Mouse (Mus musculus) ES-Bruce4 (cell line): Measurements from ENCODE around the gene Eif5a2. TPM values are rescaled to one million over a fixed set of nuclear protein-coding genes. Genes with fewer than 3 reads are reported as not detected.

ENCODE experiments used
- H3K27ac ChIP-seq: 2 replicates; pipeline ENCODE4 v1.5.1; 2012; ENCODE audit warnings: low read length, inconsistent platforms; ENCODE audit not compliant: insufficient read depth
- H3K27me3 ChIP-seq: 2 replicates; pipeline ENCODE4 v1.6.1; 2012; ENCODE audit warnings: mild to moderate bottlenecking, low read length, inconsistent platforms; ENCODE audit not compliant: control insufficient read depth, poor library complexity, insufficient read depth, severe bottlenecking
- H3K36me3 ChIP-seq: 2 replicates; pipeline ENCODE4 v1.6.1; 2012; ENCODE audit warnings: inconsistent platforms, mild to moderate bottlenecking, low read length, moderate library complexity; ENCODE audit not compliant: control insufficient read depth, poor library complexity, insufficient read depth, severe bottlenecking
- H3K4me1 ChIP-seq: one replicate; pipeline ENCODE4 v1.8.1; 2011; ENCODE audit warnings: low read length; ENCODE audit not compliant: control insufficient read depth, insufficient read depth
- H3K4me3 ChIP-seq: 2 replicates; pipeline ENCODE4 v1.5.1; 2011; ENCODE audit warnings: low read depth, mild to moderate bottlenecking, low read length
- H3K9ac ChIP-seq: 2 replicates; pipeline ENCODE4 v1.6.1; 2012; ENCODE audit warnings: low read depth, mild to moderate bottlenecking, inconsistent platforms; ENCODE audit not compliant: poor library complexity, severe bottlenecking
- H3K9me3 ChIP-seq: replicated peaks from 2 replicates; pipeline ENCODE4 v1.6.1; 2012; ENCODE audit warnings: mild to moderate bottlenecking, low read length, inconsistent platforms; ENCODE audit not compliant: control insufficient read depth, poor library complexity, insufficient read depth, severe bottlenecking
- CTCF ChIP-seq: IDR thresholded peaks from one replicate; pipeline ENCODE4 v1.8.1; 2011; ENCODE audit warnings: low read depth, low read length
- EP300 ChIP-seq: IDR thresholded peaks from 2 replicates; pipeline ENCODE4 v1.6.1; 2011; ENCODE audit warnings: low read depth, low read length; ENCODE audit not compliant: insufficient read depth
- POLR2A ChIP-seq: IDR thresholded peaks from one replicate; pipeline ENCODE4 v1.8.1; 2011; ENCODE audit warnings: low read length; ENCODE audit not compliant: insufficient read depth
- polyA plus RNA-seq: library from polyadenylated mRNA; stranded (reverse); fragments of >200 nt; gene quantifications from 2 replicates; pipeline ENCODE4 v1.2.4, GENCODE M21; 2011; ENCODE audit warnings: low read depth; ENCODE audit not compliant: missing spikeins, insufficient read depth, insufficient read length

Eif5a2 gene
- polyA plus RNA-seq, 1 experiment: 14.8 TPM

DNA sequence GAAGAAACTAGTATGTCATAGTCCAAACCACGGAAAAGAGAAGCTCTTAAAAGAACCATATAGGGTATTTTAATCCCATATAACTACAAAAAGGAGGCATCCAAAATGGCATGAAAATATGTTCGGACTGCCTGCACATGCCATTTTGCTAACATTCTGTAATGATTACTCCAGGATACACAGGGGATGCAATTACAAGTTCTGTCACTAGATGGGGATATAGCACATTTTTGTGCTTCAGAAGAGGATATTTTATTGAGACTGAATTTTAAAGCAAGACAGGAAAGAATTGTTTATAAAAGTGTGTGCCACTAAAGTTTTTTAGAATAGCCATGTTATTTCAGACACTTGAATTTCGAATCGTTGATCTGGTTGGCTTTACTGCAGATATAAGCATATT is 33.3 kb downstream of the Eif5a2 start:
- H3K4me1 ChIP-seq: no peaks in the 10 kb centered on the region
- H3K4me3 ChIP-seq: no peak overlapping the region
- no peaks in the 10 kb centered on the region for H3K9me3 ChIP-seq
- no peak for TF ChIP-seq POLR2A
- no peak for TF ChIP-seq CTCF
- TF ChIP-seq EP300: no peak
- H3K27me3 ChIP-seq: no peaks in the 10 kb centered on the region
- H3K27ac ChIP-seq: no peak overlapping the region
- H3K36me3 ChIP-seq: no peaks in the 10 kb centered on the region
- no peak overlapping the region for H3K9ac ChIP-seq

DNA sequence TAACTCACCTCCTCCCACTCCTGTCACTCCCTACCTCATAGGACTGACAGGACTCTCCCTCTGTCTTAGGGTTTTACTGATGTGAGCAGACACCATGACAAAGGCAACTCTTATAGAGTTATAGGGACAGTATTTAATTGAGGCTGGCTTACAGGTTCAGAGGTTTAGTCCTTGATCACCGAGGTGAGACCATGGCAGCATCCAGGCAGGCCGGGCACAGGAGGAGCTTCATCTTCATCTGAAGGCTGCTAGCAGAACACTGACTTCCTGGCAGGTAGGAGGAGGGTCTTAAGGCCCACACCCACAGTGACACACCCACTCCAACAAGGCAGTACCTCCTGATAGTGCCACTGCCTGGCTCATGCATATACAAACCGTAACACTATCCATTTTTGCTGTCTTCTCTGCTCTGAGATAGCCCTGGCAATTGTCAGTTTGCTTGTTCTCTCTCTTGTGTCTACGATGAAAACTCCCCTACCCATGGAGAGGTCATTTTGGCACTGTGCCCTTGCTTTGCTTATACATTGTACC is 35.0 kb downstream of the Eif5a2 start:
- Histone ChIP-seq H3K4me3 (no peak overlapping the region), H3K4me1 (no peaks in the 10 kb centered on the region), H3K36me3 (no peaks in the 10 kb centered on the region), H3K9ac (no peak overlapping the region), H3K27ac (no peak overlapping the region), H3K9me3 (no peaks in the 10 kb centered on the region), H3K27me3 (no peaks in the 10 kb centered on the region)
- no peak for TF ChIP-seq CTCF
- TF ChIP-seq EP300: no peak
- TF ChIP-seq POLR2A: no peak

- no peaks in the 10 kb centered on the region for H3K4me1 ChIP-seq
- no peak for TF ChIP-seq EP300
- no peak for TF ChIP-seq POLR2A
- no peak for TF ChIP-seq CTCF
- no peaks in the 10 kb centered on the region for H3K36me3 ChIP-seq
- H3K27ac ChIP-seq: no peak overlapping the region
- no peaks in the 10 kb centered on the region for H3K27me3 ChIP-seq
- no peak overlapping the region for H3K4me3 ChIP-seq
- H3K9me3 ChIP-seq: no peaks in the 10 kb centered on the region
- no peak overlapping the region for H3K9ac ChIP-seq
These were observed 45.2 kb downstream of the Eif5a2 start for GRCm38 (mm10) chr3:28826272-28826671.

DNA sequence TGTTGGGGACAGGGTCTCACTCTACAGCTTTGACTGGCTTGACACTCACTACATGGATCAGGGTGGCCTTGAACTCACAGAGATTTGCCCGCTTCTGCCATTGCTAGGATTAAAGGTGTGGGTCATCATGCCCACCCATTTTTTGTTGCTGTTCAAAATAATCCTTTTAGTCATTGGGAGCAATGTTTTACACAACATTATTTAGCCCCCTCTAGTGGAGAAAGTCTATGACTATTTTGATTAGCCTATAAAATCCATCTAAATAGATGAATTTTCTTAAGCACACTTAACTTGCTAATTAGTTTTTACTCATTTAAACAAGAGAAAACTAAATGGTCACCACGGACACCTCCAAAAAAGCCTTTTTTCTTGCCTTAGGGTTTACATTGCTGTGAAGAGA is 46.5 kb downstream of the Eif5a2 start:
- Histone ChIP-seq H3K27me3 (no peaks in the 10 kb centered on the region), H3K4me3 (no peak overlapping the region), H3K36me3 (no peaks in the 10 kb centered on the region), H3K27ac (no peak overlapping the region), H3K4me1 (no peaks in the 10 kb centered on the region), H3K9me3 (no peaks in the 10 kb centered on the region), H3K9ac (no peak overlapping the region)
- TF ChIP-seq CTCF: no peak
- TF ChIP-seq EP300: no peak
- no peak for TF ChIP-seq POLR2A

DNA sequence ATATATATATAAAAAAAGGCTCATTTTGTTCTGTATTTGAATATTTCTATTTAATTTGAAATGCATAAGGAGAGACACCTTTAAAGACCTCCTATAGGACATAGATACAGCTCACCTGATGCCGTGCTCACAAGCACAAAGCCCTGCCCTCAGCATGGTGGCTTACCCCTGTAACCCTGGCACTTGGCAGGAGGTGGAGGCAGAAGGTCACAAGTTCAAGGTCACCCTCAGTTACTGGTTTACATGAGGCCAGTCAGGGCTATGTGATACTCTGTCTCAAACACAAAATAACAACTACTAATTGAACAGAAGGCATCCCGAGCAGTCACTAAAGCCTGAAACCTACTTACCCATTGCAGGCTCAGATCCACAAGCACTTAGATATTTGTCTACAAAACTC is 48.4 kb downstream of the Eif5a2 start:
- Histone ChIP-seq H3K36me3 (no peaks in the 10 kb centered on the region), H3K4me3 (no peak overlapping the region), H3K4me1 (no peaks in the 10 kb centered on the region), H3K27me3 (no peaks in the 10 kb centered on the region), H3K9ac (no peak overlapping the region), H3K9me3 (0 out of 2 replicates have a peak, but pooled peaks cover under 1% of the 10 kb centered on the region), H3K27ac (no peak overlapping the region)
- no peak for TF ChIP-seq POLR2A
- TF ChIP-seq EP300: no peak
- TF ChIP-seq CTCF: no peak

DNA sequence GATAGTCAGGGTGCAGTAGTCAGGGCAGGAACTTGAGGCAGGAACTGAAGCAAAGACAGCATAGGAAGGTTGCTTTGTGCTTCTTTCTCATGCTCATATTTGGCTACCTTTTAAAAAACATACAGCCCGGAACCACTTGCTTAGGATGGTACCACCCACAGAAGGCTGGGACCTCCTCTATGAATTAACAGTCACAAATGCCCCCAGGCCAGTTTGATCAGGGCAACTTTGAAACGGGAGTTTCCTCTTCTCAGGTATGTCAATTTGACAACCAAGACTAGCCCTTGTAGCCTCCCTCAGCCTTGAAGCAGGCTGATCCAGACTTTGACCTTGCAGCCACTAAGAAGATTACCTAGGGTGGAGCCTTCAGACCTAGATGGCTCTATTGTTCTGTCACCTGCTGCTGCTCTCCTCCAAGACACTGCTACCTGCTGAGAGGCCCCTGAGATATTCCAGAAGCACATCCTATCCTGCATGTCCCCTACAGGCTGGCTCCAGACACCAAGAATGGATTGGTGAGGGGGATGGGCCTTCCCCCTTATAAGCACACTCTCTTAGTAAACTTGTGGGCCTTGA is 55.8 kb downstream of the Eif5a2 start:
- Histone ChIP-seq H3K4me3 (no peak overlapping the region), H3K4me1 (peaks cover 4% of the 10 kb centered on the region), H3K9ac (no peak overlapping the region), H3K9me3 (peaks cover 17% of the 10 kb centered on the region), H3K27ac (peak overlapping the region; percentile 56; the same call in 1 of the 2 replicates), H3K36me3 (no peaks in the 10 kb centered on the region), H3K27me3 (no peaks in the 10 kb centered on the region)
- TF ChIP-seq POLR2A (no peak), EP300 (peak; percentile 65; the same call in 1 of the 2 replicates)
